Comparison of ENCODE assay signal across 15 mouse cellular contexts in genomic region chr17:84361006-84361405, GRCm38 (mm10).
"Had no signal": no experiment of that assay in that cellular context is flagged by ENCODE, and none has a peak within 500 bp of the region (broad histone marks: within the 10 kb centered on the region; RNA-seq: fewer than 3 reads in every experiment).

No protein-coding gene starts in this region.

- DNase-seq: lung, adult 18-20 months; lung, embryonic 14.5 days; lung, postnatal 10 days; lung, postnatal 4 days; midbrain, embryonic 14.5 days; right cerebral cortex, postnatal 14 days; thymus, adult 18-20 months; thymus, postnatal 14 days; thymus, postnatal 36 days had no signal

- H3K4me3 ChIP-seq: midbrain, embryonic 10.5 days; midbrain, embryonic 12.5 days; myocyte; neural tube, embryonic 13.5 days; neural tube, embryonic 15.5 days had no signal

- ATAC-seq: midbrain, embryonic 16.5 days had no signal

- H3K9me3 ChIP-seq: midbrain, embryonic 10.5 days; midbrain, embryonic 12.5 days; neural tube, embryonic 13.5 days; neural tube, embryonic 15.5 days had no signal

- H3K9ac ChIP-seq: lung, embryonic 14.5 days; midbrain, embryonic 12.5 days; neural tube, embryonic 13.5 days; neural tube, embryonic 15.5 days had no signal

- H3K4me2 ChIP-seq: lung, embryonic 14.5 days; midbrain, embryonic 12.5 days; neural tube, embryonic 13.5 days; neural tube, embryonic 15.5 days had no signal

- H3K27me3 ChIP-seq: midbrain, embryonic 12.5 days; neural tube, embryonic 13.5 days; neural tube, embryonic 15.5 days had no signal

- H3K27ac ChIP-seq: midbrain, embryonic 10.5 days; midbrain, embryonic 12.5 days; neural tube, embryonic 13.5 days; neural tube, embryonic 15.5 days had no signal

- H3K36me3 ChIP-seq: neural tube, embryonic 13.5 days; neural tube, embryonic 15.5 days had no signal
